Mouse (Mus musculus) adrenal gland, postnatal 25 days (tissue): Measurements from ENCODE around the gene Sapcd1. TPM values are rescaled to one million over a fixed set of nuclear protein-coding genes. Genes with fewer than 3 reads are reported as not detected.

Experiments
- DNase-seq: peaks from one replicate; pipeline ENCODE4 v3.0.0; 2021; ENCODE audit warnings: mixed read lengths
- total RNA-seq: library from RNA; stranded (reverse); gene quantifications from 2 replicates; pipeline ENCODE4 v1.2.3, GENCODE M21; 2021

The Sapcd1 gene
- total RNA-seq, 1 experiment from 2014 or later, result 0.61 TPM

DNA sequence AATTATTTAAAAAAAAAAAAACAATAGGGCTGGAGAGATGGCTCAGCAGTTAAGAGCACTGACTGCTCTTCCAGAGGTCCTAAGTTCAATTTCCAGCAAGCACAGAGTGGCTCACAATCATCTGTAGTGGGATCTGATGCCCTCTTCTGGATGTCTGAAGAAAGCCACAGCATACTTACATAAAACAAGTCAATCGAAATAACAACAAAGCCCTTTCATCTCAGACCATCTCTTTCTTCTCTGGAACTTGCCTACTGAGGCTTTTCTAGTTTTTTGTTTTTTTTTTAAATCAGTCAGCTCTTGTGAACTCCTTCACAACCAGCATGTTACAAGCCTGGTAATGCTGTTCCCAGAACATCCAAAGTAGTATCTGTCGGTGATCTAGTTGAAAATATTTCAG, 47.2 kb downstream of the Sapcd1 start:
- no peak for DNase-seq

GRCm38 (mm10) chr17:34979631-34980030, 48.2 kb downstream of the Sapcd1 start:
- DNase-seq, result no peak

GRCm38 (mm10) chr17:34978239-34978638, 49.6 kb downstream of the Sapcd1 start:
- DNase-seq, result no peak

DNA sequence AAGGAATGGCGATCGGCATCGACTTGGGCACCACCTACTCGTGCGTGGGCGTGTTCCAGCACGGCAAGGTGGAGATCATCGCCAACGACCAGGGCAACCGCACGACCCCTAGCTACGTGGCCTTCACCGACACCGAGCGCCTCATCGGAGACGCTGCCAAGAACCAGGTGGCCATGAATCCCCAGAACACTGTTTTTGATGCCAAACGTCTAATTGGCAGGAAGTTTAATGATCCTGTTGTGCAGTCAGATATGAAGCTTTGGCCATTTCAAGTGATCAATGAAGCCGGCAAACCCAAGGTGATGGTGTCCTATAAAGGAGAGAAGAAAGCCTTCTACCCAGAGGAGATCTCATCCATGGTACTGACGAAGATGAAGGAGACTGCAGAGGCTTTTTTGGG, 50.8 kb downstream of the Sapcd1 start:
- no peak for DNase-seq

Other genes starting within 250 kb of the Sapcd1 start
- 6,026 and 7,512 TPM in 2 replicates for gene Cyp21a1, start 223.5 kb downstream of the Sapcd1 start, total RNA-seq
- gene Stk19, start 191.1 kb downstream of the Sapcd1 start, total RNA-seq, result 45.1 and 45.5 TPM in 2 replicates
- 54.8 and 65.0 TPM in 2 replicates for gene Dxo, start 191.0 kb downstream of the Sapcd1 start, total RNA-seq
- 69.2 and 79.3 TPM in 2 replicates for gene Skiv2l, start 177.8 kb downstream of the Sapcd1 start, total RNA-seq
- 57.9 and 61.6 TPM in 2 replicates for gene Nelfe, start 177.6 kb downstream of the Sapcd1 start, total RNA-seq
- gene Cfb, start 165.5 kb downstream of the Sapcd1 start, total RNA-seq, result 6.5 and 18.6 TPM in 2 replicates
- 15.0 and 22.5 TPM in 2 replicates for gene Zbtb12, start 148.5 kb downstream of the Sapcd1 start, total RNA-seq
- not detected in 2 replicates for gene Gm20547, start 146.0 kb downstream of the Sapcd1 start, total RNA-seq
- gene C2, start 129.8 kb downstream of the Sapcd1 start, total RNA-seq, result 71.7 and 86.4 TPM in 2 replicates
- gene Ehmt2, start 129.5 kb downstream of the Sapcd1 start, total RNA-seq, result 158 and 186 TPM in 2 replicates
- 1.7 and 2.4 TPM in 2 replicates for gene Slc44a4, start 113.5 kb downstream of the Sapcd1 start, total RNA-seq
- 26.1 and 27.6 TPM in 2 replicates for gene Neu1, start 96.8 kb downstream of the Sapcd1 start, total RNA-seq
- 29.0 and 79.3 TPM in 2 replicates for gene Hspa1b, start 68.8 kb downstream of the Sapcd1 start, total RNA-seq
- not detected in 2 replicates for gene Gm20481, start 58.1 kb downstream of the Sapcd1 start, total RNA-seq
- 18.9 and 33.6 TPM in 2 replicates for gene Hspa1a, start 55.9 kb downstream of the Sapcd1 start, total RNA-seq
- gene Hspa1l, start 55.3 kb downstream of the Sapcd1 start, total RNA-seq, result 0.27 TPM in 1 of 2 replicates, not detected in the other
- 39.6 and 51.2 TPM in 2 replicates for gene Lsm2, start 46.2 kb downstream of the Sapcd1 start, total RNA-seq
- 62.4 and 64.8 TPM in 2 replicates for gene Vars, start 27.0 kb downstream of the Sapcd1 start, total RNA-seq
- 0.57 and 0.97 TPM in 2 replicates for gene Vwa7, start 11.4 kb downstream of the Sapcd1 start, total RNA-seq
- gene Msh5, start 18.7 kb upstream of the Sapcd1 start, total RNA-seq, result 1.3 and 1.6 TPM in 2 replicates
- 79.7 and 90.5 TPM in 2 replicates for gene Clic1, start 21.9 kb upstream of the Sapcd1 start, total RNA-seq
- 14.2 and 17.8 TPM in 2 replicates for gene Ddah2, start 31.0 kb upstream of the Sapcd1 start, total RNA-seq
- gene Ly6g6c, start 37.4 kb upstream of the Sapcd1 start, total RNA-seq, result not detected in 2 replicates
- 0.24 TPM in 1 of 2 replicates, not detected in the other for gene Mpig6b, start 38.2 kb upstream of the Sapcd1 start, total RNA-seq
- gene Ly6g6e, start 48.9 kb upstream of the Sapcd1 start, total RNA-seq, result not detected in 2 replicates
- gene Ly6g6d, start 50.0 kb upstream of the Sapcd1 start, total RNA-seq, result 1.5 and 2.0 TPM in 2 replicates
- not detected in 2 replicates for gene Ly6g6f, start 57.6 kb upstream of the Sapcd1 start, total RNA-seq
- gene Abhd16a, start 61.2 kb upstream of the Sapcd1 start, total RNA-seq, result 67.1 and 84.9 TPM in 2 replicates
- not detected in 2 replicates for gene Ly6g5c, start 80.3 kb upstream of the Sapcd1 start, total RNA-seq
- 0.30 and 0.81 TPM in 2 replicates for gene Ly6g5b, start 87.4 kb upstream of the Sapcd1 start, total RNA-seq
- gene Gpank1, start 93.4 kb upstream of the Sapcd1 start, total RNA-seq, result 19.0 and 19.4 TPM in 2 replicates
- 201 and 272 TPM in 2 replicates for gene Csnk2b, start 94.0 kb upstream of the Sapcd1 start, total RNA-seq
- gene D17H6S53E, start 98.4 kb upstream of the Sapcd1 start, total RNA-seq, result 23.0 and 29.7 TPM in 2 replicates
- gene Apom, start 104.0 kb upstream of the Sapcd1 start, total RNA-seq, result 2.9 TPM in 1 of 2 replicates, not detected in the other
- 403 and 461 TPM in 2 replicates for gene Bag6, start 107.2 kb upstream of the Sapcd1 start, total RNA-seq
- gene Prrc2a, start 136.9 kb upstream of the Sapcd1 start, total RNA-seq, result 268 and 310 TPM in 2 replicates
- 2.3 and 3.0 TPM in 2 replicates for gene Aif1, start 148.1 kb upstream of the Sapcd1 start, total RNA-seq
- gene Lst1, start 160.4 kb upstream of the Sapcd1 start, total RNA-seq, result 5.2 TPM in 1 of 2 replicates, not detected in the other
- gene Ltb, start 166.4 kb upstream of the Sapcd1 start, total RNA-seq, result 2.8 and 8.5 TPM in 2 replicates
- gene Tnf, start 174.0 kb upstream of the Sapcd1 start, total RNA-seq, result 0.58 and 0.76 TPM in 2 replicates
- gene Lta, start 177.3 kb upstream of the Sapcd1 start, total RNA-seq, result 0.30 TPM in 1 of 2 replicates, not detected in the other
- gene Gm16181, start 192.8 kb upstream of the Sapcd1 start, total RNA-seq, result not detected in 2 replicates
- 8.0 and 8.4 TPM in 2 replicates for gene Atp6v1g2, start 205.6 kb upstream of the Sapcd1 start, total RNA-seq
- 18.3 and 24.1 TPM in 2 replicates for gene Nfkbil1, start 207.8 kb upstream of the Sapcd1 start, total RNA-seq
- 237 and 249 TPM in 2 replicates for gene Ddx39b, start 213.7 kb upstream of the Sapcd1 start, total RNA-seq
- gene H2-D1, start 234.7 kb upstream of the Sapcd1 start, total RNA-seq, result 86.1 and 109 TPM in 2 replicates